Mouse (Mus musculus) urinary bladder, adult 18-20 months (tissue): Measurements from ENCODE around the gene Rtf2.

Source experiments
- DNase-seq, 2 experiments: peaks; one replicate each; pipeline ENCODE4 v3.0.0; 2022; ENCODE audit warnings: low spot score in 2 of 2, mixed read lengths in 2 of 2

The Rtf2 gene

GRCm38 (mm10) chr2:172437371-172437952, 2.9 kb upstream of the Rtf2 start:
- DNase-seq: no peak

DNA sequence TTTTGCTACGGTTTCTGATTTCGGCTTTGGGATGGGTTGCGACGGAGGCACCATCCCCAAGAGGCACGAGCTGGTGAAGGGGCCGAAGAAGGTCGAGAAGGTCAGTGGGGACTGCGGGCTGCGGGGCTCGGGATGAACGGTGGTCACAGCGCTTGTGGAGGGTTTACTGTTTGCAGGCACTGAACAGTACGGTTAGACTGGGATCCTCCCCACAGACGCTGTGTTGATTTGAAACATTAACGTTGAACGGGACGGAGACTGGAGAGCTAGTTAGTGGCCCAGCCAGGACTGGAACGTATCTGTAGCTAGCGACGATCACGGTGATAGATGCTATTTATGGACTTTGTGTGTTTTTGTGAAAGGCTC, 267 bp downstream of the Rtf2 start:
- DNase-seq: no peak

DNA sequence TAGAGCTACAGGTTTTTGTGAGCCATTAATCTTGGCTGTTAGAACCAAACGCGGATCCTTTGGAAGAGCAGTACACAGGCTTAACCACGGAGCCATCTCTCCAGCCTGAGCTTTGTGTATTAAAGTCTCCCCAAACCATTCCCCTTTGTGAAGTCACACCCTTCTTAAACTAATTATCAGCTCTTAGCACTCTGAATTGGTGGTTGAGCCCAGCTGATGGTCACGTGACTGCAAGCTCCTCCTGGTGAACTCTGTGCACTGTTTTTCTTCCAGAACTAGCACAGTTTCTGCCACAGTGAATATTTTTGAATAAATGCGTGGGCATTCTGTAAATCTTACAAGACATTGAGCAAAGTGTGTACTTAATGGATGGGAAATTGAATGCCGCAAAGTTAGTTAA, 820 bp downstream of the Rtf2 start:
- no peak for DNase-seq

DNA sequence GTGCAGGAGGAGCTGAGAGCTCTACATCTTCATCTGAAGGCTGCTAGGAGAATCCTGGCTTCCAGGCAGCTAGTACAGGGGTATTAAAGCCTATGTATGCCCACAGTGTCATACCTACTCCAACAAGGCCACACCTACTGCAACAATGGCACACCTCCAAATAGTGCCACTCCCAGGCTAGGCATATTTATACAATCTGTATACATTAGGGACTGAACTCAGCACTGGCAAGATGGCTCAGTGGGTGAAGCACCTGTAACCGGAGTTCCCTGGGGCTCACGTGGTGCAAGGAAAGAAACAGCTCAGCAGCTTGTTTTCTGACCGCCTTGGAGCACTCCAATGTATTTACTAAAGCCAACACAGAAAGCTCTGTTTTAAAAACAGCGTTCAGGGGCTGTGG, 5.3 kb downstream of the Rtf2 start:
- no peak for DNase-seq

- DNase-seq: no peak
These were observed 7.0 kb downstream of the Rtf2 start for GRCm38 (mm10) chr2:172447317-172447716.

DNA sequence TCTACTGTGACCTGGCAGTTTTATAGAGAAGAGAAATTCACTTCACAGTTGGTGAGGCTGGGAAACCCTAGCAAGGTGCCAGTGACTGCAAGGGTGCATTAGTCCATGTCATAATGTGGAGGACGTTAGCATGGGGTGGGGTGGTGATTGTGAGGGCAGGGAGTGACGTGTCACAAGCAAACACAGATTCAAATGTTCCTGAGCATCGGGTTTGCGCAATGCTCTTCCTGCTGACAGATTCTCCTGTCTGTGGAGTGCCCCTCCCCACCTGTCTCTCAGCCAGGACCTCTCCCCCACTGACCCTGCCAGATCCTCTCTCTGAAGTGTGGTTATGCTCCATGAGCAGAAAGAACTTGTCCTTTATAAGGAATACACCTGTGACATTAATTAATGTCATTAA, 8.0 kb downstream of the Rtf2 start:
- no peak for DNase-seq

GRCm38 (mm10) chr2:172450640-172451039, 10.3 kb downstream of the Rtf2 start:
- DNase-seq: no peak

DNA sequence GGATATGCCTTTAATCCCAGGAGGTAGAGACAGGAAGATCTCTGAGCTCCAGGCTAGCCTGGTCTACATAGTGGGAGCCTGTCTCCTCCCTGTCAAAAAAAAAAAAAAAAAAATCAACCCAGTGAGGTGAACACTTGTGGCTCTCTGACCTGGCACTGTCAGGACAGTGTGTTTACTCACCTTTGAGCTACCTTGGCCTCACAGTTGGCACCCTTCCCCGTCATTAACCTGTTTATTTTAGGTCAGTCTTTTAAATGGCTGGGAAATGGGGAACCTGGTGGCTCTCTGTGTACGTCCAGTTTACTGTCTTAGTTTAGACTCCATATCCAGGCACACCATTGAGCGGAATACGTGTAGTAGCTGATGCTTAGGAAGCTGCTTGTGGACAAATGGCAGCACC, 11.7 kb downstream of the Rtf2 start:
- DNase-seq: no peak

DNA sequence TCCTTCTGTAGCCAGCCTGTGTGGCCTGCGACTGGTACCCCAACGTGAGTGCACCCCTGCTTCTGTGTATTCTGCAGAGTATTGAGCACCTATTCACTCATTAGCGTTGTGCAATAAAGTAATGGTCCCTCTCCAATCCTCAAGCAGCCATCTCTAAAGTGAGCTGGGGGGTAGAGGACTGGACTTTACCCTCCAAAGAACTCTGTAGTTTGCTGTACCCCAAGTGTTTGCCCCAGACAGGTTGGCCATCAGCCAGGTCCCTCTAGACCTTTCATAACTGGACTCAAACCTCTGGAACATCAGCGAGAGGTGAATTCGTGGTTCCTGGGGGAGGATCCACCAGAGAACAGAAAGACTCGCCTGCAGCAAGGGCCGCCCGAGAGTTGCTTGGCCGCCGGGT, 12.1 kb downstream of the Rtf2 start:
- no peak for DNase-seq

DNA sequence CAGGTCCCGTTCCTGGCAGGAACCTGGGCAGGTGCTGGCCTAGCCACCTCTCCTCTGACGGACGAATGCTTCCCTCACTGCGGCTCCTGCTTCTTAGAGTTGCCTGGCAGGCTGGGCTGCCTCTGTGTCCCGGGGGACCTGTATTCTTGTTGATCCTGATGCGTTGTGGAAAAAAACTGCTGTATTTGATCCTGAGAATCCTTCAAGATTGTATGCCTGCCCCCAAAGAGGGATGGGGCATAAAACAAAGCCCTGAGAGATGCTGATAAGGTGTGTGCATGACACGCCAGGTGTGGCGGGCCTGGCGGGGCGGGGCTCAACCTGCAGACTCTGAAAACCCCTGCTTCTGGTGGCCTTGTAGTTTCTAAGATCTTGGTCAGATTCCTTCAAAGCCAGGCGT, 18.1 kb downstream of the Rtf2 start, which contains the start of gene Gcnt7:
Gcnt7 (minus strand) TSS at position 101 of the 400 bp plus-strand sequence.
- DNase-seq: no peak

DNA sequence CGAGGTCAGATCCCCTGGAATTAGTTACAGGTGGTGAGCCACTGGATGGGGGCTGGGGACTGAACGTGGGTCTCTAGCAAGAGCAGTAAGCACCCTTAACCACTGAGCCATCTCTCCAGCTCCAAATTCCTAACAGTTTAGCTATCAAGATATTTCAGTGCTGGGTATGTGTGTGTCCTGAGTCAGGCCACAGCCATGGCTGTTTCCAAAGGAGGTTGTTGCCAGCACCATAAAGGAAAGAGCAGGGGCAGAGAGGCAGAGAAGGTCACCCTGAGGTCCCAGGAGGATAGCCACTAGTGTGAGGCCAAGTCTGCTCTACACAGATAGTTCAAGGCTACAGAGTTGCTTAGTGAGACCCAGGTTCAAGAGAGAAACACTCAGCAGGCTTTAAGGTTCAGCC, 20.3 kb downstream of the Rtf2 start:
- DNase-seq: no peak

- no peak for DNase-seq
These were observed 22.5 kb downstream of the Rtf2 start for GRCm38 (mm10) chr2:172462813-172463212.

- no peak for DNase-seq
These were observed 26.2 kb downstream of the Rtf2 start for GRCm38 (mm10) chr2:172466427-172467132.

GRCm38 (mm10) chr2:172467206-172467605, 26.9 kb downstream of the Rtf2 start:
- no peak for DNase-seq

GRCm38 (mm10) chr2:172468346-172468819, 28.0 kb downstream of the Rtf2 start:
- DNase-seq: no peak

DNA sequence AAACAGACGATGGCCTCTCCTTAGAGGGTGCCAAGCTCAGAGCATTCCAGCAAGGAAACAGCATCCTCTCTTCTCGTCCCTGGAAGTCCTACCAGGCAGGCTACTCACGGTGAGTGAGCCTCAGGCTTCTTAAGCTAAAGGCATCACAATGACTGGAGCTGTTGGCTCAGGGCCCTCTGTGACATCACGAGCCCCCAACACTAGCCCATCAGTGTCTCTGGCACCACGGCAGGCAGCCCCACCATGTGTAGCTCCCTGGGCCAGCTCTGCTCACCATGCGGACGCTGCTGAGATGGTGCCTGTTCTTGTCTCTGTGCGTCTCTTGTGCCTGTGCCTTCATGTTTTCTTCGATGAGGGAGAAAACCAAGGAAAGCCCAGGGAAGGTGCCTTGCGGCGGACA, 32.0 kb downstream of the Rtf2 start, which contains the start of gene Fam209:
Fam209 (plus strand) TSS at position 203 of the 400 bp plus-strand sequence.
- DNase-seq: no peak

DNA sequence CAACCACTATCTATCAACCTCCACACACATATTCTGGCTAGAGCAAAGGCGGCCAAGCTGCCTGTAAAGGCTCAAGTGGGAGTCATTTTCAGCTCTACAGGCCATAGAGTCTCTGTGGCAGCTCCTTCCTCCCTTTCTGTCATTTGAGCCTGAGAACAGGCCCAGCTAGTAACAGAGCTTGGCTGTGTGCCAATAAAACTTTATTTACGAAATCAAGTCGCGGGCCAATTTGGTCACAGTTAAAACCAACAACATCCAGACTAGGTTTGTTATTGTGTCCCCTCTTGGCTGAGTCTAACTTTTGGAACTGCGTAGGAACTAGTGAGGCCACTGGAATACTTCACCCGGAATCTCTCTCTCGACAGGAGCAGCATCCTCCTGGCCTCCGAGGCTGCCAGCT, 33.2 kb downstream of the Rtf2 start:
- no peak for DNase-seq

GRCm38 (mm10) chr2:172474970-172475369, 34.6 kb downstream of the Rtf2 start:
- no peak for DNase-seq

- no peak for DNase-seq
These were observed 36.4 kb downstream of the Rtf2 start for GRCm38 (mm10) chr2:172476707-172477260.

DNA sequence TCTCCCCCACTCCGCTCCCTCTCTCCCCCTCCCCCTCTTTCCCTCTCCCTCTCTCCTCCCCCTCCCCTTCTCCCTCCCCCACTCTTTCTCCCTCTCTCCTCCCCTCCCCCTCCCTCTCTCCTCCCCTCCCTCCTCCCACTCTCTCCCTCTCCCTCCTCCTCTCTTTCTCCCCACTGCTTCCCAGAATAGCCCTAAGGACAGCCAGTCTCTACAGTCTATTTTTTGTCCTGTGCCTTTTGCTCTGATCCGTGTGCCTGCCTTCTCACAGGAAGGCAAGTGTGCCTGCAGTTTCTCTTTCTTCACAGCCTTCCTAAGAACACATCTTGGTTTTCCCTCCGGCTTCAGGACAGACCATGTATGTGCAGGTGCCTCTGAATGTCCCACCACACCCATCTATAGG, 37.0 kb downstream of the Rtf2 start:
- no peak for DNase-seq

DNA sequence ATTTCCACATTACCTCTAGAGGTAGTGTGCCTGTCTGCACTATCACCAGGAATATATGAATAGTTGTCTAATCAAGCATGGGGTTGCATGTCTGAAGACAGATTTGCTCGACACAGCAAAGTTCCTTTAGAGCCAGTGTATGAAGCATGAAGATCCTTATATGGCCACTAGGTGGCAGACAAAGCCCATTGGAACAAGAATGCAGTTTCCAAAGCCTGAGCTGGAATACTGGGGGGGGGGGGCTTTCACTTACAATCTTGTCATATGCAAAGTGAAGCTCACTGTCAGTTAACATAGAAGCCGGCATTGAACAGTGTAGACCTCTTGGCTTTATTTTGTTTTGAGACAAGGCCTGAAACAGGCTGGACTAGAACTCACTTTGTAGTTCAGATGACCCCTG, 37.5 kb downstream of the Rtf2 start:
- DNase-seq: no peak

DNA sequence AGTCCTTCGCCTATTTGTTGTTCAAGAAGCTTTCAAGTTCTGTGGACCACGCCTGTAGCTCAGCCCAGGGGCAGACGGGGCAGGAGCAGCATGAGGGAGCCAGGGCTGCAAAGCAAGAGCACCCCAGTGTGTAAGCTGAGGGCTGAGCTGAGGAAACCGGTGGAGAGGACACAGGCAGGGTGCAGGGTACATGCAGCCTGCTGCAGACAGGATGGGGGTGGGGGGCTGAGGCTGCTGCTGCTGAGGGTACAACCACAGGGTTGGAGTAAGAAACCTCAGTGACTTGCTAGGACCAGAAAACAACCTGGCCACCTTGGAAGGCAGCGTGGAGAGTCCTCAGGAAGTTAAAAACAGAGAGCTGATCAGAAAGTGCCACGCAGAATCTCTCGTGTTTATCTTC, 39.9 kb downstream of the Rtf2 start:
- no peak for DNase-seq

- DNase-seq: no peak
These were observed 41.5 kb downstream of the Rtf2 start for GRCm38 (mm10) chr2:172481654-172482385.
